Mouse (Mus musculus) kidney, postnatal 14 days (tissue): ENCODE results near the gene Ctdspl.

Source experiments
- DNase-seq: peaks from one replicate; pipeline ENCODE4 v3.0.0; 2022; ENCODE audit warnings: mixed read lengths

Gene Ctdspl

GRCm38 (mm10) chr9:119068266-119068665 lies 142.0 kb downstream of the Ctdspl start:
- DNase-seq = no peak

GRCm38 (mm10) chr9:119070173-119070825 lies 144.0 kb downstream of the Ctdspl start:
- DNase-seq = no peak

- no peak for DNase-seq
These were observed 145.5 kb downstream of the Ctdspl start for GRCm38 (mm10) chr9:119071786-119072185.

- DNase-seq = peak; percentile 68
These were observed 147.1 kb downstream of the Ctdspl start for GRCm38 (mm10) chr9:119073184-119073895.

GRCm38 (mm10) chr9:119075685-119076084 lies 149.4 kb downstream of the Ctdspl start:
- DNase-seq = no peak

- DNase-seq = no peak
These were observed 153.9 kb downstream of the Ctdspl start for GRCm38 (mm10) chr9:119080040-119080675.

- no peak for DNase-seq
These were observed 155.8 kb downstream of the Ctdspl start for GRCm38 (mm10) chr9:119082039-119082438.

GRCm38 (mm10) chr9:119082656-119083430 lies 156.6 kb downstream of the Ctdspl start:
- no peak for DNase-seq

- no peak for DNase-seq
These were observed 157.7 kb downstream of the Ctdspl start for GRCm38 (mm10) chr9:119083966-119084365.

- DNase-seq = no peak
These were observed 160.2 kb downstream of the Ctdspl start for GRCm38 (mm10) chr9:119086451-119086850.

GRCm38 (mm10) chr9:119087309-119087708 lies 161.1 kb downstream of the Ctdspl start:
- no peak for DNase-seq

- DNase-seq = peak; percentile 96
These were observed 162.0 kb downstream of the Ctdspl start for GRCm38 (mm10) chr9:119088148-119088801.

- DNase-seq = no peak
These were observed 163.2 kb downstream of the Ctdspl start for GRCm38 (mm10) chr9:119089437-119089836.

- no peak for DNase-seq
These were observed 164.2 kb downstream of the Ctdspl start for GRCm38 (mm10) chr9:119090462-119090861.

- no peak for DNase-seq
These were observed 165.5 kb downstream of the Ctdspl start for GRCm38 (mm10) chr9:119091581-119092310.

GRCm38 (mm10) chr9:119092473-119093418 lies 166.5 kb downstream of the Ctdspl start:
- no peak for DNase-seq
